Mouse (Mus musculus) liver, postnatal 0 days (tissue): ENCODE measurements at regions not wholly inside any gene's neighbourhood (a gene's known extent, or its start where the extent isn't known, plus 50 kb on each side); places are given as distances from the start of the nearest gene placed in this dataset.

Experiments used
- ATAC-seq: fragments of 200-750 bp; cut with Nextera tagmentation; 2 replicates; pipeline ENCODE4 v1.8.0; 2017; ENCODE audit warnings: mild to moderate bottlenecking, moderate library complexity
- DNase-seq: peaks from one replicate; pipeline ENCODE4 v3.0.0-alpha.2; 2016
- H3K27ac ChIP-seq: fragments of 300-500 bp; sonication (generic); 2 replicates; pipeline ENCODE4 v1.5.1; 2014; ENCODE audit warnings: antibody characterized with exemption, moderate library complexity, mild to moderate bottlenecking, low read depth
- H3K27me3 ChIP-seq: fragments of 300-500 bp; sonication (generic); 2 replicates; pipeline ENCODE4 v1.6.1; 2014; ENCODE audit warnings: low read length, control low read depth, mixed read lengths; ENCODE audit not compliant: insufficient read depth
- H3K36me3 ChIP-seq: fragments of 300-500 bp; sonication (generic); replicated peaks from 2 replicates; pipeline ENCODE4 v1.6.1; 2014; ENCODE audit warnings: mild to moderate bottlenecking, control low read depth, low read length, moderate library complexity, mixed read lengths; ENCODE audit not compliant: insufficient read depth
- H3K4me1 ChIP-seq: fragments of 300-500 bp; sonication (generic); 2 replicates; pipeline ENCODE4 v1.6.1; 2014; ENCODE audit warnings: antibody characterized with exemption, mild to moderate bottlenecking, control low read depth; ENCODE audit not compliant: insufficient read depth
- H3K4me2 ChIP-seq: fragments of 300-500 bp; sonication (generic); 2 replicates; pipeline ENCODE4 v1.6.1; 2014; ENCODE audit warnings: low read depth, mild to moderate bottlenecking, low read length, moderate library complexity, mixed read lengths
- H3K4me3 ChIP-seq: fragments of 300-500 bp; sonication (generic); 2 replicates; pipeline ENCODE4 v1.5.1; 2014; ENCODE audit warnings: low read depth, low read length
- H3K9ac ChIP-seq: fragments of 300-500 bp; sonication (generic); replicated peaks from 2 replicates; pipeline ENCODE4 v1.6.1; 2014; ENCODE audit warnings: mild to moderate bottlenecking, moderate library complexity
- H3K9me3 ChIP-seq: fragments of 300-500 bp; sonication (generic); 2 replicates; pipeline ENCODE4 v1.6.1; 2016; ENCODE audit warnings: mild to moderate bottlenecking, control low read depth, low read length, mixed read lengths
- CTCF ChIP-seq: sonication (generic); IDR thresholded peaks from 2 replicates; pipeline ENCODE4 v1.5.1; 2016; ENCODE audit warnings: antibody characterized with exemption, low read depth
- EP300 ChIP-seq: IDR thresholded peaks from 2 replicates; pipeline ENCODE4 v1.6.1; 2016; ENCODE audit warnings: antibody characterized with exemption, low read depth, mild to moderate bottlenecking
- WGBS: fragments of 180-500 bp; shearing (Covaris S2); extraction: QIAGEN DNeasy Blood & Tissue Kit; methylation state at CpG from one replicate; pipeline ENCODE4 v1.1.7; 2014; ENCODE audit not compliant: insufficient replicate concordance; 5-methylcytosine and 5-hydroxymethylcytosine counted together

- no peak overlapping the region for H3K4me3 ChIP-seq
- 17% methylated on average over 1 of the region's 1 CpGs for WGBS
- TF ChIP-seq EP300 (no peak), CTCF (no peak)
- H3K9me3 ChIP-seq = no peaks in the 10 kb centered on the region
- H3K27me3 ChIP-seq = no peaks in the 10 kb centered on the region
- no peak for ATAC-seq
- no peaks in the 10 kb centered on the region for H3K36me3 ChIP-seq
- no peak overlapping the region for H3K27ac ChIP-seq
- H3K4me2 ChIP-seq = no peak overlapping the region
- H3K4me1 ChIP-seq = no peaks in the 10 kb centered on the region
- no peak overlapping the region for H3K9ac ChIP-seq
- no peak for DNase-seq
Observed at GRCm38 (mm10) chr1:194056544-194056943, 561.5 kb upstream of the Plxna2 start.

- TF ChIP-seq EP300 (no peak), CTCF (no peak)
- Histone ChIP-seq H3K9me3 (no peaks in the 10 kb centered on the region), H3K4me2 (no peak overlapping the region), H3K36me3 (no peaks in the 10 kb centered on the region), H3K9ac (no peak overlapping the region), H3K4me1 (no peaks in the 10 kb centered on the region), H3K4me3 (no peak overlapping the region), H3K27me3 (no peaks in the 10 kb centered on the region), H3K27ac (no peak overlapping the region)
- DNase-seq = no peak
- WGBS = 36% methylated on average over 4 of the region's 4 CpGs
- no peak for ATAC-seq
Observed at GRCm38 (mm10) chr1:194049746-194050351, 568.2 kb upstream of the Plxna2 start.

GRCm38 (mm10) chr1:194041393-194042352, 576.3 kb upstream of the Plxna2 start:
- ATAC-seq (no peak), DNase-seq (no peak)
- H3K27me3 ChIP-seq = no peaks in the 10 kb centered on the region
- no peak for TF ChIP-seq EP300
- TF ChIP-seq CTCF = no peak
- H3K4me1 ChIP-seq = no peaks in the 10 kb centered on the region
- no peaks in the 10 kb centered on the region for H3K9me3 ChIP-seq
- no peak overlapping the region for H3K27ac ChIP-seq
- no peak overlapping the region for H3K4me3 ChIP-seq
- no peak overlapping the region for H3K4me2 ChIP-seq
- H3K9ac ChIP-seq = no peak overlapping the region
- WGBS = 49% methylated on average over 8 of the region's 8 CpGs
- H3K36me3 ChIP-seq = no peaks in the 10 kb centered on the region

- Histone ChIP-seq H3K9ac (no peak overlapping the region), H3K36me3 (no peaks in the 10 kb centered on the region), H3K4me3 (no peak overlapping the region), H3K4me2 (no peak overlapping the region), H3K9me3 (no peaks in the 10 kb centered on the region), H3K4me1 (no peaks in the 10 kb centered on the region), H3K27me3 (no peaks in the 10 kb centered on the region), H3K27ac (no peak overlapping the region)
- TF ChIP-seq CTCF (no peak), EP300 (no peak)
- no peak for DNase-seq
- ATAC-seq = no peak
Observed at GRCm38 (mm10) chr1:194038711-194039110, 579.3 kb upstream of the Plxna2 start.

DNA sequence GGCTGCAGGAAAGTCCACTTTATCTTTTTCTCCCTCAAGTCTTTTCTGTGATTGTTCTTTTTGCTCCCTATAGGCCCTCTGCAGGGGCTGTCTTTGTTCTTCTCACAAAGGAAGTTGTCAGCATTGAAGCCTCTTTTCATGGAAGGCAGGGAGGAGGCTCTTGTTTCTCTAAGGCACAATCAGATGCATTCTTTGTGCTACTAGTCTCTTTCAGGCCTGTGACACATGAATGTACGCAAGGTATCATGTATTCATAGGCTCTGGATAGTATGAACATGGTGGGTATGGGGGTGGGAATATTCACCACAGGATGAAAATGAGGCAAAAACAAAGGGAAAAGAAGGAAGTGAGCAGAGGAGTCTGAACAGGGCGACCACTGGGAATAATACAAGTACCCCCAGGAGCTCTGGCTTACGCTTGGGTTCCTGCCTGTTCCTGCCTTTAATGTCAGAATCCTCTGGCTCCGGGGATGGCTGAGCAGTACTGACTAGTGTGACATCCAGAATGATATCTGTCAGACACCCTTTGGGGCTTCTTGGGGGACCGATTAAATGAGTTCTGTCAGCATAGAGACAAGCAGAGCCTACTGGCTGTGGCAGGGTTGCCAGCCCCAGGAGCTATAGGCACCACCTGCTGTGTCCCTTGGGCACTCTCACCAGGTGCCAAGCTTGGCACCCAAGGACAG, 583.7 kb upstream of the Plxna2 start:
- Histone ChIP-seq H3K9ac (no peak overlapping the region), H3K9me3 (no peaks in the 10 kb centered on the region), H3K4me3 (no peak overlapping the region), H3K27ac (no peak overlapping the region), H3K27me3 (no peaks in the 10 kb centered on the region), H3K36me3 (no peaks in the 10 kb centered on the region), H3K4me2 (no peak overlapping the region), H3K4me1 (no peaks in the 10 kb centered on the region)
- DNase-seq (no peak), ATAC-seq (no peak)
- 73% methylated on average over 5 of the region's 5 CpGs for WGBS
- TF ChIP-seq CTCF = no peak

DNA sequence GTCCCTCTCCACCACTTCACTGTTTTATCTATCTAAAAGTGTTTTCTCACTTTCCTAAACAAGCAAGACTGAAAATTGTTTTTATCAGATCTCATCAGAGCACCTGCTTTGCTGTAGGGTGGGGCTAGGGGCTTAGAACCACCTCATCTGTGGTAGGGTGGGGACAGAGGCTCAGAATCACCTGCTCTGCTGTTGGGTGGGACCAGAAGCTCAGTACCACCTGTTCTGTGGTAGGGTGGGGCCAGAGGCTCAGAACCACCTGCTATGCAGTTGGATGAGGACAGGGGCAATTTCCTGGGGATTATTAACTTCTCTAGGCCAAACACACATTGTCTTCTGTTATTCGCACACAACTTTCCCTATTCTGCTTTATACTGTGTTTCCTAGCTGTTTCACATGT, 585.4 kb upstream of the Plxna2 start:
- ATAC-seq (no peak), DNase-seq (no peak)
- Histone ChIP-seq H3K27me3 (no peaks in the 10 kb centered on the region), H3K4me1 (no peaks in the 10 kb centered on the region), H3K27ac (no peak overlapping the region), H3K36me3 (no peaks in the 10 kb centered on the region), H3K9me3 (no peaks in the 10 kb centered on the region), H3K4me3 (no peak overlapping the region), H3K9ac (no peak overlapping the region), H3K4me2 (no peak overlapping the region)
- WGBS = 81% methylated on average over 1 of the region's 1 CpGs
- TF ChIP-seq EP300 (no peak), CTCF (no peak)
